Mouse (Mus musculus) forebrain, embryonic 12.5 days (tissue): ENCODE data around the gene Itpk1. TPM values are rescaled to one million over a fixed set of nuclear protein-coding genes. Genes with fewer than 3 reads are reported as not detected.
A peak's percentile ranks its signal among the peaks of the same experiment; 100 is the strongest.

Experiments
- ATAC-seq: fragments of 200-750 bp; cut with Nextera tagmentation; 2 replicates; pipeline ENCODE4 v1.8.0; 2017; ENCODE audit warnings: moderate TSS enrichment; ENCODE audit not compliant: low FRiP score
- H3K27ac ChIP-seq: fragments of 300-500 bp; sonication (generic); 2 replicates; pipeline ENCODE4 v1.5.1; 2016; ENCODE audit warnings: mild to moderate bottlenecking
- H3K27me3 ChIP-seq: fragments of 300-500 bp; sonication (generic); 2 replicates; pipeline ENCODE4 v1.6.1; 2016; ENCODE audit warnings: mild to moderate bottlenecking
- H3K36me3 ChIP-seq: fragments of 300-500 bp; sonication (generic); replicated peaks from 2 replicates; pipeline ENCODE4 v1.6.1; 2016; ENCODE audit warnings: mild to moderate bottlenecking
- H3K4me1 ChIP-seq: fragments of 300-500 bp; sonication (generic); 2 replicates; pipeline ENCODE4 v1.6.1; 2016
- H3K4me2 ChIP-seq: fragments of 300-500 bp; sonication (generic); 2 replicates; pipeline ENCODE4 v1.6.1; 2016; ENCODE audit warnings: mild to moderate bottlenecking, moderate library complexity
- H3K4me3 ChIP-seq: fragments of 300-500 bp; sonication (generic); replicated peaks from 2 replicates; pipeline ENCODE4 v1.5.1; 2016; ENCODE audit warnings: mild to moderate bottlenecking
- H3K9ac ChIP-seq: fragments of 300-500 bp; sonication (generic); 2 replicates; pipeline ENCODE4 v1.6.1; 2016; ENCODE audit warnings: mild to moderate bottlenecking
- H3K9me3 ChIP-seq: fragments of 300-500 bp; sonication (generic); 2 replicates; pipeline ENCODE4 v1.6.1; 2016
- WGBS: fragments of 180-500 bp; shearing (Covaris S2); methylation state at CpG from one replicate; pipeline ENCODE4 v1.1.7; 2016; 5-methylcytosine and 5-hydroxymethylcytosine counted together
- polyA plus RNA-seq: library from polyadenylated mRNA; unstranded; fragments of >200 nt; fragmentation: Nextera tagmentation; extraction: Ambion mirVana; gene quantifications from 2 replicates; pipeline ENCODE4 v1.2.1, GENCODE M21; 2016

Itpk1 gene
- polyA plus RNA-seq, 1 experiment from 2014 or later = 22.5 TPM

DNA sequence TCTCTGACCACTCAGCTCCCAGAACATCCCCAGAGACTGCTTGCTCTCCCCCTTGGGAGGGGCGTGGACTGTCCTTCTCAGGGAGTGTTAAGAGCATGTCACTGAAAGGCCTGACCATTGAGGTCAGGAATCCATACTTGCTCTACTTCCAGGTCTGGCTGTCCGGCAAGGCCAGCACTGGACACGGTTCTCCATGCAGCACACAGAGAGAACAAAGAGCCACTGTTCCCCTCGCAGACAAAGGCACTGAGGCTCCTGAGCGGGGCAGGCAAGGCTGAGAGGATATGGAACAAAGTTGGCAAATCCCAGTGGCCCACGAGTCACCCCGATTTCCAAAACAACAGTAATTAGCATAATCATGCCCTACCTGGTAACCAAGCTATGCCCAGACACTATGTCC is 77.9 kb downstream of the Itpk1 start:
- no peak overlapping the region for H3K4me3 ChIP-seq
- WGBS = 38% methylated on average over 7 of the region's 7 CpGs
- no peak overlapping the region for H3K4me2 ChIP-seq
- peaks cover 11% of the 10 kb centered on the region for H3K4me1 ChIP-seq
- H3K27me3 ChIP-seq = no peaks in the 10 kb centered on the region
- no peaks in the 10 kb centered on the region for H3K36me3 ChIP-seq
- no peaks in the 10 kb centered on the region for H3K9me3 ChIP-seq
- 0 out of 2 replicates have a peak, but pooled peaks have one; percentile 30 for ATAC-seq
- no peak overlapping the region for H3K9ac ChIP-seq
- H3K27ac ChIP-seq = 0 out of 2 replicates have a peak overlapping the region, but pooled peaks have one; percentile 25

DNA sequence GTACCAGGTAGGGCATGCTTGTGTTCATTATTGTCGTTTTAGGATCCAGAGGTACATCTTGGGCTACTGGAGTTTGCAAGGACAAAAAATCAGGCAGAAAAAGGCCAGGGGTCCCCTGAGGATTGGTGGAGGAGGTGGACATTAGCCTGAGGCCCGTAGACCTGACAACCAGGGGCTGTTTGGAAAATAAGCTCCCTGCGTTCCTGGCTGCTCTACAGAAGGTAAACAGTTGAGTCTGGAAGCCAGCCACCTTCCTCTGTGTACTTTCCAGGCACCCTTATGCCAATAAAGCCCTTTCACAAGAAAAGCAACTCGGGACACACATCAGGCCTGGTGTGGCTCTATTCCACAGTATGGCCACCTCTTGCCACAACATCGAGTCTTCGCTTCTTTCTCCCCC is 79.0 kb downstream of the Itpk1 start:
- Histone ChIP-seq H3K9ac (no peak overlapping the region), H3K27me3 (no peaks in the 10 kb centered on the region), H3K9me3 (no peaks in the 10 kb centered on the region), H3K27ac (no peak overlapping the region), H3K36me3 (0 out of 2 replicates have a peak, but pooled peaks cover 4% of the 10 kb centered on the region), H3K4me2 (no peak overlapping the region), H3K4me3 (no peak overlapping the region), H3K4me1 (peaks cover 6% of the 10 kb centered on the region; the same call in 1 of the 2 replicates)
- ATAC-seq = no peak
- WGBS = 91% methylated on average over 6 of the region's 6 CpGs

DNA sequence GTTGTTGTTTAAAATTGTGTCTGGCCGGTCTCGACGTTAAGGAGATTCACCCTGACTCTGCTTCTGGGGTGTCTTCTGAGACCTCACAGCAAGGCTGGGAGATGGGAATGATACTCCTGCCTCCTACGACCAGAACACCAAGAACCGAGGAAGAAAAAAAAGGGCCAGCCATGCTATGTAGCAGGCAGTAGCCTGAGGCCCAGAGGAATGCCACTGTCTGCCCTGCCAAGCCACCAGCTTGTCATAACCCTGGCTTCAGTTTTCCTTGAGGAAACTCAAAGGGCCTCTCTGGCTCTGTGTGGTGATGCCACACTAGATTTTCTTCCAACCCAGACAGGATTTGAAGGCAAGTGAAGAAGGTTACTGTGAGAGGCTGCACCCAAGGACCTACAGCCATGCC is 79.6 kb downstream of the Itpk1 start:
- H3K9ac ChIP-seq = no peak overlapping the region
- no peaks in the 10 kb centered on the region for H3K27me3 ChIP-seq
- ATAC-seq = no peak
- no peak overlapping the region for H3K4me2 ChIP-seq
- no peak overlapping the region for H3K27ac ChIP-seq
- H3K36me3 ChIP-seq = 0 out of 2 replicates have a peak, but pooled peaks cover 4% of the 10 kb centered on the region
- H3K4me1 ChIP-seq = peaks cover 9% of the 10 kb centered on the region
- WGBS = 84% methylated on average over 5 of the region's 5 CpGs
- no peak overlapping the region for H3K4me3 ChIP-seq
- H3K9me3 ChIP-seq = no peaks in the 10 kb centered on the region

DNA sequence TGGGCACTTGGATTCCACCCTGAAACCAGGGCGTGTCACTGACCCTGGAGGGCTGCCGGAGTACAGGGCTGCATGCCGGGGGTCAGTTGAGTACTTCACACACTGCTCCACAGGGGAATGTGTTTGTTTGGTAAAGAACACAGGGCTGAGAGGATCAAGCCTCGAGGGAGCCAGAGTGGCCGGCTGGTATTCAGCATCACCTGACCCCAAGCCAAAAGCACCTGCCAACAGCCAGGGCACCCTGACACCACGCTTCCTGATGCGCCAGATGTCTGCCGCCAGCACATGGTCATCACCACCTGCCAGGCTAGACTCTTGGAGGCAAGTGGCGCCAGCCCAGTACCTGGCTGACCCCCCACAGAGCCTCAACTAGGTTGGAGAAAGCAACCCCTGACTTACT is 80.9 kb downstream of the Itpk1 start:
- WGBS = 85% methylated on average over 9 of the region's 9 CpGs
- no peak overlapping the region for H3K4me3 ChIP-seq
- ATAC-seq = no peak
- H3K9ac ChIP-seq = no peak overlapping the region
- H3K9me3 ChIP-seq = no peaks in the 10 kb centered on the region
- H3K36me3 ChIP-seq = 0 out of 2 replicates have a peak, but pooled peaks cover 4% of the 10 kb centered on the region
- H3K4me2 ChIP-seq = no peak overlapping the region
- peaks cover 15% of the 10 kb centered on the region for H3K4me1 ChIP-seq
- no peak overlapping the region for H3K27ac ChIP-seq
- H3K27me3 ChIP-seq = no peaks in the 10 kb centered on the region

DNA sequence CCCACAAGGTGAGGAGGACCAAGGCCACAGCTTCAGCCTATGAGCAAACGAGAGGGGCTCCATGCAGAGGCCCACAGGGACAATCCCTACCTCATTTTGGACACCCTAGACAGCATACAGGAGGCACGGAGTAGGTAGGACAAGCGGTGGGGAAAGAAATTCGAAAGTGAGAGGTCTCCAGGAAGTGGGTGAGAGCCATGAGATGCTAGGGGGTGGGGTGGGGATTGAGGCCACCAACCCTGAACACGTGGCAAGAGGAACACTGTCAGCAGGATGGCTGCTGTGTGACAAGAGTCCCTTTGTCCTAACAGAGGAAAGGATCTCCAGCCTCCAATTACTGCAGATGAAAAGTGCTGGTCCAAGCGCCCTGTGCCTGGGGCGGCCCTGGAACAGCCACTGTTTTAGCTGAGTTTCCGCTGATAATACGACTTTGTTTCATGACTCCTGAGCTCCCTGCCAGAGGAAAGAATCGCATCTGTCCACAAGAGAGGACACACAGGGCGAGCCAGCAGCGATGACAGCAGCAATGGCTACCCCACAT is 82.4 kb downstream of the Itpk1 start:
- Histone ChIP-seq H3K4me3 (no peak overlapping the region), H3K4me1 (peaks cover 20% of the 10 kb centered on the region), H3K36me3 (0 out of 2 replicates have a peak, but pooled peaks cover 4% of the 10 kb centered on the region), H3K27ac (no peak overlapping the region), H3K9ac (no peak overlapping the region), H3K27me3 (no peaks in the 10 kb centered on the region), H3K9me3 (no peaks in the 10 kb centered on the region), H3K4me2 (no peak overlapping the region)
- ATAC-seq = no peak
- 72% methylated on average over 12 of the region's 12 CpGs for WGBS

DNA sequence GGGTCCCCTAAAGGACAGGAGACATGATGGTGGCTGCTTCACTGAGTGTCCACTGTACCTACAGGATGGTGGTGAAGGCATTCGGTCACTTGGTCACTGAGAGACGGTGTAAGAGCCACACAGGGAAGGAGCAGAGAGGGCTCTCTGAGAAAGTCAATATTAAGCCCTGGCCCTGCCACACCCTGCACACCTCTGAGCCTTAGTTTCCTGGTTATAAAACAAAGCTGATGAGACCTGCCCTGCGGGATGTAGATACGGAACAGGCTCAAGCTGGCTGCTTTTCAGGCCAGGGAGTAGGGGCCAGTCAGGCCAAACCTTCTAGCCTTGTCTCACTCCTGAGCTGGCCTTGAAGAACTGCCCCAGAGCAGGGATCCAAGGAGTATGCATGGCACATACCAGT is 82.9 kb downstream of the Itpk1 start:
- H3K36me3 ChIP-seq = 0 out of 2 replicates have a peak, but pooled peaks cover 4% of the 10 kb centered on the region
- no peaks in the 10 kb centered on the region for H3K27me3 ChIP-seq
- no peak overlapping the region for H3K4me3 ChIP-seq
- H3K9me3 ChIP-seq = no peaks in the 10 kb centered on the region
- H3K4me1 ChIP-seq = peaks cover 16% of the 10 kb centered on the region
- no peak overlapping the region for H3K27ac ChIP-seq
- ATAC-seq = no peak
- no peak overlapping the region for H3K9ac ChIP-seq
- H3K4me2 ChIP-seq = no peak overlapping the region
- WGBS = 93% methylated on average over 4 of the region's 4 CpGs

DNA sequence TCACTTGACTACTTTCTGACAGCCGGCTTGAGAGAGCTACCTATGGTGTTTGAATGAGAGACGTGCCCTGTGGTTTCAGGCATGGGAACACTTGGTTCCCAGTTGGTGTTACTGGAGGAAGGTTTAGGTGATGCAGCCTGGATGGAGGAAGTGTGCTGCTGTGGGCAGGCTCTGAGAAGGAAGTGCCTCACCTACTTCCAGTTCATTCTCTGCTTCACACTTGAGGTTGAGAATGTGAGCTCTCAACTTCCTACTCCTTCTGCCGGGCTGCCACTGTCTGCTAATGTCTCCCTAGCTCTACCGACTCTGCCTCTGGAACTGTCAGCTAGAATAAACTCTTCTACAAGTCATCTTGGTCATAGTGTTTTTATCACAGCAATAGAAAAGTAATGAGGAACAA is 83.5 kb downstream of the Itpk1 start:
- H3K4me1 ChIP-seq = peaks cover 14% of the 10 kb centered on the region
- no peaks in the 10 kb centered on the region for H3K9me3 ChIP-seq

DNA sequence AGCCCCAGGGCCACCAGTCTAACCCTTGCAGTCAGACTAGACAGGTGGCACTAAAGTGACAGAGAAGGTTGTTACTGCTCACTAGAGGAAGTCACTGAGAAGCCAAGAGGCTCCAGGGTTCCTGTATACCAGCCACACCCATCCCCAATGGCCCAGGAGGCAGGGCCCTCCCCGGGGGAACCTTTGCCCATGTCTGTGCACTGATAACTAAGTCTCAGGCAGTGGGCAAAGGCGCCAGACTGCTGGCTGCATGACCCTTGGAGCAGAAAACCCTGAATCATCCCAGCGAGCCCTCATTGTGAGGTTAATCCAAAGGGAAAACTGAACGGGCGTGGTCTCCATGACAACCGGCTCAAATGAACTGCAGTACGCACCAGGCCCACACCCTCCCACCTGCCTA is 84.8 kb downstream of the Itpk1 start:
- no peaks in the 10 kb centered on the region for H3K9me3 ChIP-seq
- 42% methylated on average over 7 of the region's 7 CpGs for WGBS

More for the DNA sequence above, 83.5 kb downstream of the Itpk1 start:
- Histone ChIP-seq H3K36me3 (0 out of 2 replicates have a peak, but pooled peaks cover 4% of the 10 kb centered on the region), H3K4me3 (no peak overlapping the region), H3K9ac (no peak overlapping the region), H3K27ac (no peak overlapping the region), H3K4me2 (no peak overlapping the region), H3K27me3 (no peaks in the 10 kb centered on the region)
- WGBS = 86% methylated on average over 4 of the region's 4 CpGs
- no peak for ATAC-seq

DNA sequence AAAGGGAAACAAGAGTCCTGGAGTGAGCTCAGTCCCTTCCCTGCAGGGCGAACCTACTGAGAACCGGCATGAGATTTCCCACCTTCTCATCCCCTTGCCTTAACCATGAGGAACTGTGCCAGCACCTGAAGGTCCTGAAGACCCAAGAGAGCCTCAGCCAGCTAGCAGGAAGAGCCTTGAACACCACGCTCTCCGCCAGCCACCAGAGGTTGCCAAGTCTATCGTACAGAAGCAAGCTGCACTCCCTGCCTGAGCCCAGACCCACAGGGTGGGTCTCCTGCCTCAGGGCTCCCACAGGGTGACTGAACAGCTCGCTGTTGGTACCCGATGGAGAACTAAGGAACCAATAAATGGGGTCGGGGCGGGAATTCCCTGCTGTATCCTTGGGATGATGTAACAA is 86.6 kb downstream of the Itpk1 start:
- H3K4me2 ChIP-seq = no peak overlapping the region
- H3K4me1 ChIP-seq = peaks cover 17% of the 10 kb centered on the region
- no peak for ATAC-seq
- H3K4me3 ChIP-seq = no peak overlapping the region
- H3K36me3 ChIP-seq = 0 out of 2 replicates have a peak, but pooled peaks cover 4% of the 10 kb centered on the region
- H3K27ac ChIP-seq = no peak overlapping the region
- H3K9me3 ChIP-seq = no peaks in the 10 kb centered on the region
- 65% methylated on average over 9 of the region's 9 CpGs for WGBS
- no peak overlapping the region for H3K9ac ChIP-seq
- no peaks in the 10 kb centered on the region for H3K27me3 ChIP-seq

More for the DNA sequence above, 84.8 kb downstream of the Itpk1 start:
- no peak overlapping the region for H3K4me3 ChIP-seq
- H3K27me3 ChIP-seq = no peaks in the 10 kb centered on the region
- H3K9ac ChIP-seq = no peak overlapping the region
- ATAC-seq = no peak
- peaks cover 14% of the 10 kb centered on the region for H3K4me1 ChIP-seq
- H3K4me2 ChIP-seq = no peak overlapping the region
- H3K27ac ChIP-seq = no peak overlapping the region
- H3K36me3 ChIP-seq = 0 out of 2 replicates have a peak, but pooled peaks cover 4% of the 10 kb centered on the region

DNA sequence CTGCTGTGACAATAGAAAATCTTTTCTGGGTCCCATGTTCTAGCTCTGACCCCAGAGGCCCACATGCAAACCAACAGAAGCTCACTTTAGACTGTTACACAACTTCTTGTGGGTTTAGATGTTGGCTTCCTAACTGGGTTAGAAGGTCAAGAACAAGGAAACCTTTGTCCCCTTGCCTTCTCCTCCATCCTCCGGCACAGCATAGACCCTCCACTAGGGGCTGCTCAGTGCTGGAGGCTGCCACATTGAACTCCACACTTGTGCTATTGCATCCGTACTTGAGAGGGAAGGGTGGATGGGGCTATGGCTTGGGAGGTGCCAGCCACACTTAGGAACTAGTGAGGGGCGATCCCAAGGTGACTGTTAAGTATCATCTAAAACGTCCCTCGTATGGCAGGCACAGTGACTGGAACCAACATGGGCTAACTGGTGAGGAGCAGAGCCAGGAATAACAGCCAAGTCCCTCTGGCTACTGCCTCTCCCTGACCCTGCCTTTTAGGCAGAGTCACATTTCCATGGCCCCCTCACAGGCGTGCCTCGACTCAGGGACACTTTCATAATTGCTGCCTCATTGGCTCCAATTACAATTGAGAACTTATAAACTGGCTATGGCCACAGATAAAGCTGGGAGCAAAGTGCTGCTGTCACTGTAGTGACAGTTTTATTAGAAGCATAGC is 87.7 kb downstream of the Itpk1 start:
- no peak overlapping the region for H3K27ac ChIP-seq
- WGBS = 68% methylated on average over 7 of the region's 7 CpGs
- H3K27me3 ChIP-seq = no peaks in the 10 kb centered on the region
- H3K9me3 ChIP-seq = no peaks in the 10 kb centered on the region
- H3K9ac ChIP-seq = no peak overlapping the region
- no peak; the same call in 1 of the 2 replicates for ATAC-seq
- H3K4me1 ChIP-seq = peaks cover 23% of the 10 kb centered on the region
- H3K4me2 ChIP-seq = no peak overlapping the region
- 0 out of 2 replicates have a peak, but pooled peaks cover 4% of the 10 kb centered on the region for H3K36me3 ChIP-seq
- no peak overlapping the region for H3K4me3 ChIP-seq

DNA sequence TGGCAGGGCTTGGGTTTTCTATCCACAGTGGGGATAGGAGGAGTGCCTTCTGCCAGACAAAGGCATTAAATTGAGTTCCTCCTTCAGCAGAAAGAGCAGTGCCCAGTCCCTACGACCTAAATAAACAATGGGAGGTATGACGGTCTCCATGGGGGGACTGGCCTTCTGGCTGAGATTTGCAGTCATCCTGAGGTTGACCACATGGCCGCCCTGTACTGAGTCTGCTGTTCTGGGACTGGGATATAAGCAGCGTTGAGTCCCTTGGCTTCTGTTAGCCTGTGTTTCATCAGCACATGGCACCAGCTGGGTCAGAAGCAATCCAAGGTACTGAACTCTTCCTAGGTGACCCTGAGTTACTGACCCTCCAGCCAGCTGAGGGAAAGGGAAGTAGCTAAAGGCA is 88.5 kb downstream of the Itpk1 start:
- no peak for ATAC-seq
- 72% methylated on average over 4 of the region's 4 CpGs for WGBS

DNA sequence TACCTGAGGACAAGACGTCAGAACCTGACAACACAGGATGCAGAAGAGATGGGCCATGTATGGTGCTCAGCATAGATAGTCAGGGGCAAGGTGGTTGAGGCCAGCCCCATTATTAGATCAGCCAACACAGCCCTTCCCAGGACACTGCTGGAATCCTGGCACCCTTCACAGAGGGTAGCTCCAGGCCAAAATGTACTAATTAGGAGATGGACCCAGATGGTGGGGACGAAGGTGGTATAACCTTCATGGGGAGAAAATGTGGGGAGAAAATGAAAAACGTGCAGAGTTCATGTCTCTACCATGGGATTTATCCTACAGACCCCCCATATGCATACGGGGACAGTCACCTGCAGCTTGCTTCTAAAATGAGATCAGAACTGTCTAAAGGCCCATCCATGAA is 91.3 kb downstream of the Itpk1 start:
- 82% methylated on average over 4 of the region's 4 CpGs for WGBS

More for the DNA sequence above, 88.5 kb downstream of the Itpk1 start:
- Histone ChIP-seq H3K27ac (no peak overlapping the region), H3K4me3 (no peak overlapping the region), H3K4me2 (no peak overlapping the region), H3K9ac (no peak overlapping the region), H3K4me1 (peaks cover 23% of the 10 kb centered on the region), H3K9me3 (no peaks in the 10 kb centered on the region), H3K36me3 (0 out of 2 replicates have a peak, but pooled peaks cover under 1% of the 10 kb centered on the region), H3K27me3 (no peaks in the 10 kb centered on the region)

More for the DNA sequence above, 91.3 kb downstream of the Itpk1 start:
- H3K4me2 ChIP-seq = no peak overlapping the region
- H3K4me1 ChIP-seq = peaks cover 11% of the 10 kb centered on the region
- no peak overlapping the region for H3K4me3 ChIP-seq
- peaks cover 7% of the 10 kb centered on the region; the same call in 1 of the 2 replicates for H3K36me3 ChIP-seq
- no peak overlapping the region for H3K27ac ChIP-seq
- no peaks in the 10 kb centered on the region for H3K9me3 ChIP-seq
- no peak overlapping the region for H3K9ac ChIP-seq
- ATAC-seq = no peak
- H3K27me3 ChIP-seq = no peaks in the 10 kb centered on the region
